Mouse (Mus musculus) heart, postnatal 0 days (tissue): ENCODE results near the gene Ces5a. TPM values are rescaled to one million over a fixed set of nuclear protein-coding genes. Genes with fewer than 3 reads are reported as not detected.
"Not testable (repeated sequence)": the region's sequence is repeated elsewhere in the genome, so short reads cannot be mapped to it uniquely, and the experiment has no call there.

Experiments used
- ATAC-seq: fragments of 200-750 bp; cut with Nextera tagmentation; 2 replicates; pipeline ENCODE4 v1.8.0; 2017; ENCODE audit warnings: low read depth, moderate number of reproducible peaks, moderate library complexity; ENCODE audit not compliant: insufficient read depth
- DNase-seq: peaks from one replicate; pipeline ENCODE4 v3.0.0-alpha.2; 2016; ENCODE audit warnings: low spot score
- H3K27ac ChIP-seq: fragments of 300-500 bp; sonication (generic); 2 replicates; pipeline ENCODE4 v1.5.1; 2014; ENCODE audit warnings: low read depth, mild to moderate bottlenecking
- H3K27me3 ChIP-seq: fragments of 300-500 bp; sonication (generic); 2 replicates; pipeline ENCODE4 v1.6.1; 2014; ENCODE audit warnings: low read length, mixed read lengths; ENCODE audit not compliant: control insufficient read depth, insufficient read depth
- H3K36me3 ChIP-seq: fragments of 300-500 bp; sonication (generic); replicated peaks from 2 replicates; pipeline ENCODE4 v1.6.1; 2014; ENCODE audit warnings: low read length, mixed read lengths; ENCODE audit not compliant: control insufficient read depth, insufficient read depth
- H3K4me1 ChIP-seq: fragments of 300-500 bp; sonication (generic); 2 replicates; pipeline ENCODE4 v1.6.1; 2014; ENCODE audit warnings: antibody characterized with exemption; ENCODE audit not compliant: control insufficient read depth, insufficient read depth
- H3K4me2 ChIP-seq: fragments of 300-500 bp; sonication (generic); 2 replicates; pipeline ENCODE4 v1.6.1; 2014; ENCODE audit warnings: low read depth, mild to moderate bottlenecking, low read length, moderate library complexity
- H3K4me3 ChIP-seq: fragments of 300-500 bp; sonication (generic); 2 replicates; pipeline ENCODE4 v1.5.1; 2014; ENCODE audit warnings: low read depth, low read length
- H3K9ac ChIP-seq: fragments of 300-500 bp; sonication (generic); replicated peaks from 2 replicates; pipeline ENCODE4 v1.6.1; 2014; ENCODE audit warnings: low read depth, low read length, mixed read lengths
- H3K9me3 ChIP-seq: fragments of 300-500 bp; sonication (generic); replicated peaks from 2 replicates; pipeline ENCODE4 v1.6.1; 2016; ENCODE audit warnings: low read length; ENCODE audit not compliant: control insufficient read depth
- CTCF ChIP-seq: IDR thresholded peaks from 2 replicates; pipeline ENCODE4 v1.5.1; 2016; ENCODE audit warnings: antibody characterized with exemption, control low read depth, low read depth
- EP300 ChIP-seq: IDR thresholded peaks from 2 replicates; pipeline ENCODE4 v1.6.1; 2016; ENCODE audit warnings: antibody characterized with exemption, low read depth
- WGBS: fragments of 180-500 bp; shearing (Covaris S2); extraction: QIAGEN DNeasy Blood & Tissue Kit; methylation state at CpG from one replicate; pipeline ENCODE4 v1.1.7; 2014; 5-methylcytosine and 5-hydroxymethylcytosine counted together
- polyA plus RNA-seq: library from polyadenylated mRNA; unstranded; fragments of >200 nt; fragmentation: Nextera tagmentation; extraction: Ambion mirVana; gene quantifications from 2 replicates; pipeline ENCODE4 v1.2.1, GENCODE M21; 2015
- total RNA-seq: library from RNA; depleted of rRNA; stranded (reverse); fragments of >200 nt; gene quantifications from 2 replicates; pipeline ENCODE4 v1.2.3, GENCODE M21; 2014; ENCODE audit warnings: low replicate concordance; rRNA removed

Gene Ces5a
- total and polyA plus RNA-seq, 2 experiments from 2014 or later, result 0.07 TPM; not detected in 1

DNA sequence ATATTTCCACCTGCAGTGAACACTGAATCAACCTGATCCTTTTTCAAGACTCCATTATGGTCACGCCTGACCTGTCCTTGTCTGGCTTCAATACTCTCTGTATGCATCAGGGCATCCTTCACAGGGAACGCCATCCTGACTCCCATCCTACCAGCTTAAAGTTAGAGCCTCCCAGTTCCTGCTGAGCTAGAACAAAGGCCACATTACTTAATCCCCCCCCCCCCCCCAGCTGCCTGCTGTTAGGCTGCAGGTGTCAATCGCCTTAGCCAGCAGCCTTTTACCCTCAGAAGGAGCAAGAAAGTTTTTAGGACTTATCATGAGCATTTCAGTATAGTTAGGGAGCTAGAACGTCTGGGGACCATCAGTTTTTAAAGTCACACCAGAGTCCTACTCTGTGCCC lies 46.9 kb downstream of the Ces5a start:
- Histone ChIP-seq H3K9ac (no peak overlapping the region), H3K27me3 (no peaks in the 10 kb centered on the region), H3K4me3 (no peak overlapping the region), H3K9me3 (no peaks in the 10 kb centered on the region), H3K4me2 (no peak overlapping the region), H3K27ac (no peak overlapping the region), H3K36me3 (no peaks in the 10 kb centered on the region), H3K4me1 (no peaks in the 10 kb centered on the region)
- DNase-seq, result no peak
- no peak for TF ChIP-seq CTCF
- no peak for ATAC-seq
- 18% methylated on average over 4 of the region's 4 CpGs for WGBS

DNA sequence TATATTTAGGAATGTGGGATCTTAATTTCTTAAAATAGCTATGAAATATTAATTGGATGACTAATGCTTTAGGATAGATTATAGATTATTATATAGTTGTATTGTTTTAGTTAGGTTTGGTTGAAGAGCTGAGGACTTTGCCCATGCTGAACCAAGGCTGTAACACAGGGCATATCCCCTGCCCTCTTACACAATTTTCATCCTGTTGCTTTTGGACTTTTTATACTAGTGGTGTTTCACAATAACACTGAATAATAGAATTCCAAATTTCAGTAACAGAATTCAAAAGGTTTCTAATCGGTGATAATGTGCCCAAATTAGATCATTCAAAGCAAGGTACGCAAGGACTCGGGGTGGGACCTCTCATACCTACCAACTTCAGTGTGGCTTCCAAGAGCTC lies 57.4 kb downstream of the Ces5a start:
- TF ChIP-seq EP300 (no peak), CTCF (no peak)
- Histone ChIP-seq H3K36me3 (no peaks in the 10 kb centered on the region), H3K4me2 (no peak overlapping the region), H3K9me3 (no peaks in the 10 kb centered on the region), H3K9ac (no peak overlapping the region), H3K4me3 (no peak overlapping the region), H3K4me1 (no peaks in the 10 kb centered on the region), H3K27me3 (no peaks in the 10 kb centered on the region), H3K27ac (no peak overlapping the region)
- DNase-seq, result no peak
- ATAC-seq, result no peak
- WGBS, result 86% methylated on average over 3 of the region's 3 CpGs

DNA sequence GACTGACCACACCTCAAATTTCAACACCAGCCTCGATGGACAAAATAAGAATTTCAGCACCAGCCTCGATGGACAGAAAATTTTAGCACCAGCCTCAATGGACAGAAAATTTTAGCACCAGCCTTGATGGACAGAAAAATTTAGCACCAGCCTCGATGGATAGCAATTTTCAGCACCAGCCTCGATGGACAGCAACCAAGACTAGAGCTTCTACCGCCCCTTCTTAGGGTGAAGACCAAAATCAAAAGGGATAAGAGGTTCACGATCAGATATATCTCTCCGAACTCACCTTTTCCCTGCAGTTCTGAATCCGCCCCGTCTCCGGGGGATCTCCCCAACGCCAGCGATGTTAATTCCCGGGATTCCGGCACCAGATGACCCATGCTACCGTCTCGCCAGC lies 65.9 kb downstream of the Ces5a start:
- not testable (repeated sequence) for ATAC-seq, H3K27me3 ChIP-seq

DNA sequence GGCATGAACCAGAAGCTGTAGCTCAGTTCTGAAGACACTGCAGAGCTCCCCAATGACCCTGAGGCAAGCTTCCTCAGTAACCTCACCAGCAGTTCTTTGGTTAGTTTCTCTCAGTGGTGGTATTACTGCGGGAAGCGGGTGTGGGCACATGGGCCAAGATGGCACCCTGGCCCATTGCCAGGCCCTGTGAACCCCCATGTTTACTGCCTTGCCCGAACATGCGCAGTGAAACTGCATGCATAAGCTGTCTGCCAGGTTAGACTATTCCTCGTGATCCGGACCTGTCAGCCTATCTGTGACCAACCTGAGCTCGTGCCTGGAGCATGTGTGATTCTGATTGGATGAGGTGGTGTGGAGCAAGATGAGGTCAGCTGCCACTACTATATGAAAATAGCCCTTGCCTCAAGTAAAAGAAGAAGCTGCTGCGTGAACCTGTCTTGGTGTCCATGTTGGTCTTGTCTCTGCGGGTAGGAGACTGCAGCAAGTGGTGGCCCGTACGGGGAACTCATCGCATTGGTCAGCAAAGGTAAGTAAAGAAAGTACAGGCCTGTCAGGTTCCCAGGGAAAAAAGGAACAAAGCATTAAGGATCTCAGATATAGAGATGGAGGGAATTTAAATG lies 81.3 kb downstream of the Ces5a start:
- H3K4me3 ChIP-seq, result no peak overlapping the region
- DNase-seq, result no peak
- H3K9ac ChIP-seq, result no peak overlapping the region
- no peak overlapping the region for H3K4me2 ChIP-seq
- H3K27ac ChIP-seq, result no peak overlapping the region
- 89% methylated on average over 12 of the region's 12 CpGs for WGBS
- H3K4me1 ChIP-seq, result no peaks in the 10 kb centered on the region
- no peak for ATAC-seq
- H3K36me3 ChIP-seq, result no peaks in the 10 kb centered on the region
- no peaks in the 10 kb centered on the region for H3K27me3 ChIP-seq
- TF ChIP-seq CTCF (no peak), EP300 (no peak)
- H3K9me3 ChIP-seq, result no peaks in the 10 kb centered on the region

More for the DNA sequence above, 65.9 kb downstream of the Ces5a start:
- not testable (repeated sequence) for H3K36me3 ChIP-seq, H3K27ac ChIP-seq, H3K4me2 ChIP-seq, H3K4me1 ChIP-seq, H3K9me3 ChIP-seq, DNase-seq, H3K9ac ChIP-seq, H3K4me3 ChIP-seq
- 73% methylated on average over 16 of the region's 16 CpGs for WGBS

Other genes starting within 250 kb of the Ces5a start
- not detected in 2 replicates for gene Ces1g, start 198.5 kb downstream of the Ces5a start, total RNA-seq
- gene Ces1g, start 198.5 kb downstream of the Ces5a start, polyA plus RNA-seq, result not detected in 2 replicates
- not detected in 2 replicates for gene Ces1h, start 156.1 kb downstream of the Ces5a start, total RNA-seq
- gene Ces1h, start 156.1 kb downstream of the Ces5a start, polyA plus RNA-seq, result not detected in 2 replicates